Mouse (Mus musculus): Measurements from ENCODE around the gene Zfp184. TPM values are rescaled to one million over a fixed set of nuclear protein-coding genes. Genes with fewer than 3 reads are reported as not detected.
"Not testable (repeated sequence)": the region's sequence is repeated elsewhere in the genome, so short reads cannot be mapped to it uniquely, and the experiment has no call there.

Gene Zfp184
- 13.1 and 13.9 TPM in 2 replicates for total RNA-seq (2017)

GRCm38 (mm10) chr13:21944926-21945740 lies at the start of gene Zfp184:
Gene Zfp184, plus strand, starts transcription at chr13:21945094.
- ATAC-seq (replicated peaks; ENCODE audit: low read depth, poor library complexity, severe bottlenecking): peak; percentile 80

- peak; percentile 45; the same call in 1 of the 2 replicates for ATAC-seq (replicated peaks; ENCODE audit: low read depth, poor library complexity, severe bottlenecking)
Observed at GRCm38 (mm10) chr13:21896549-21897244, 48.2 kb upstream of the Zfp184 start.

- no peak for ATAC-seq (replicated peaks; ENCODE audit: low read depth, poor library complexity, severe bottlenecking)
Observed at GRCm38 (mm10) chr13:21897245-21897634, 47.7 kb upstream of the Zfp184 start.

GRCm38 (mm10) chr13:21900870-21901565 lies 43.9 kb upstream of the Zfp184 start:
- ATAC-seq (replicated peaks; ENCODE audit: low read depth, poor library complexity, severe bottlenecking): not testable (repeated sequence)

- no peak for ATAC-seq (replicated peaks; ENCODE audit: low read depth, poor library complexity, severe bottlenecking)
Observed at GRCm38 (mm10) chr13:21903500-21903899, 41.4 kb upstream of the Zfp184 start.

GRCm38 (mm10) chr13:21904090-21904489 lies 40.8 kb upstream of the Zfp184 start:
- ATAC-seq (replicated peaks; ENCODE audit: low read depth, poor library complexity, severe bottlenecking): not testable (repeated sequence)

- no peak for ATAC-seq (replicated peaks; ENCODE audit: low read depth, poor library complexity, severe bottlenecking)
Observed at GRCm38 (mm10) chr13:21906301-21906700, 38.6 kb upstream of the Zfp184 start.

- ATAC-seq (replicated peaks; ENCODE audit: low read depth, poor library complexity, severe bottlenecking): no peak
Observed at GRCm38 (mm10) chr13:21906946-21907806, 37.7 kb upstream of the Zfp184 start.

GRCm38 (mm10) chr13:21907807-21908155 lies 37.1 kb upstream of the Zfp184 start:
- ATAC-seq (replicated peaks; ENCODE audit: low read depth, poor library complexity, severe bottlenecking): not testable (repeated sequence)

GRCm38 (mm10) chr13:21910735-21911134 lies 34.2 kb upstream of the Zfp184 start:
- ATAC-seq (replicated peaks; ENCODE audit: low read depth, poor library complexity, severe bottlenecking): no peak

GRCm38 (mm10) chr13:21911147-21911546 lies 33.7 kb upstream of the Zfp184 start:
- no peak for ATAC-seq (replicated peaks; ENCODE audit: low read depth, poor library complexity, severe bottlenecking)

- ATAC-seq (replicated peaks; ENCODE audit: low read depth, poor library complexity, severe bottlenecking): no peak
Observed at GRCm38 (mm10) chr13:21913854-21914253, 31.0 kb upstream of the Zfp184 start.

GRCm38 (mm10) chr13:21914599-21914998 lies 30.3 kb upstream of the Zfp184 start:
- peak; percentile 77 for ATAC-seq (replicated peaks; ENCODE audit: low read depth, poor library complexity, severe bottlenecking)

GRCm38 (mm10) chr13:21915487-21915886 lies 29.4 kb upstream of the Zfp184 start:
- no peak for ATAC-seq (replicated peaks; ENCODE audit: low read depth, poor library complexity, severe bottlenecking)

- ATAC-seq (replicated peaks; ENCODE audit: low read depth, poor library complexity, severe bottlenecking): no peak
Observed at GRCm38 (mm10) chr13:21916056-21916455, 28.8 kb upstream of the Zfp184 start.

- ATAC-seq (replicated peaks; ENCODE audit: low read depth, poor library complexity, severe bottlenecking): no peak
Observed at GRCm38 (mm10) chr13:21917040-21917439, 27.9 kb upstream of the Zfp184 start.

- ATAC-seq (replicated peaks; ENCODE audit: low read depth, poor library complexity, severe bottlenecking): no peak
Observed at GRCm38 (mm10) chr13:21917480-21917879, 27.4 kb upstream of the Zfp184 start.

GRCm38 (mm10) chr13:21917992-21918391 lies 26.9 kb upstream of the Zfp184 start:
- no peak for ATAC-seq (replicated peaks; ENCODE audit: low read depth, poor library complexity, severe bottlenecking)

GRCm38 (mm10) chr13:21918570-21919419 lies 26.1 kb upstream of the Zfp184 start:
- peak; percentile 37; the same call in 1 of the 2 replicates for ATAC-seq (replicated peaks; ENCODE audit: low read depth, poor library complexity, severe bottlenecking)
